Mouse (Mus musculus) telencephalon, adult 2 months (tissue): Measurements from ENCODE around the gene Zfp456.
"Not testable (repeated sequence)": the region's sequence is repeated elsewhere in the genome, so short reads cannot be mapped to it uniquely, and the experiment has no call there.

ENCODE experiments used
- DNase-seq: peaks from one replicate; pipeline ENCODE4 v3.0.0-alpha.2; 2011; ENCODE audit warnings: low read depth, low spot score

Zfp456 gene

GRCm38 (mm10) chr13:67375050-67375911 is at the start of gene Zfp456, which contains the start of gene Gm28041:
Gene Zfp456, minus strand, starts transcription at chr13:67375810.
Gene Gm28041, minus strand, starts transcription at chr13:67375733.
- peak; percentile 27 for DNase-seq

- DNase-seq, result not testable (repeated sequence)
Measured at GRCm38 (mm10) chr13:67422532-67422931, 46.9 kb upstream of the Zfp456 start.

- peak; percentile 31 for DNase-seq
Measured at GRCm38 (mm10) chr13:67421207-67421857, 45.7 kb upstream of the Zfp456 start, which contains the start of gene Zfp459. Gene Zfp459, minus strand, starts transcription at chr13:67421418.

- no peak for DNase-seq
Measured at GRCm38 (mm10) chr13:67420558-67421206, 45.1 kb upstream of the Zfp456 start.

GRCm38 (mm10) chr13:67416811-67417210 is 41.2 kb upstream of the Zfp456 start:
- DNase-seq, result no peak

GRCm38 (mm10) chr13:67415759-67416158 is 40.1 kb upstream of the Zfp456 start:
- DNase-seq, result no peak

- not testable (repeated sequence) for DNase-seq
Measured at GRCm38 (mm10) chr13:67413634-67414033, 38.0 kb upstream of the Zfp456 start.

- peak; percentile 55 for DNase-seq
Measured at GRCm38 (mm10) chr13:67399183-67399903, 23.7 kb upstream of the Zfp456 start, which contains the start of gene Zfp429. Gene Zfp429, minus strand, starts transcription at chr13:67399819.

GRCm38 (mm10) chr13:67376255-67376654 is 645 bp upstream of the Zfp456 start:
- DNase-seq, result not testable (repeated sequence)

GRCm38 (mm10) chr13:67360131-67360744 is 15.4 kb downstream of the Zfp456 start, which contains the start of the genes Gm28044 and Zfp953:
Gene Gm28044, minus strand, starts transcription at chr13:67360536.
Gene Zfp953, minus strand, starts transcription at chr13:67360605.
- peak; percentile 85 for DNase-seq

- DNase-seq, result no peak
Measured at GRCm38 (mm10) chr13:67351854-67352253, 23.8 kb downstream of the Zfp456 start.

GRCm38 (mm10) chr13:67343422-67343821 is 32.2 kb downstream of the Zfp456 start:
- no peak for DNase-seq

GRCm38 (mm10) chr13:67332877-67333276 is 42.7 kb downstream of the Zfp456 start:
- no peak for DNase-seq

- DNase-seq, result peak; percentile 92
Measured at GRCm38 (mm10) chr13:67332019-67332724, 43.4 kb downstream of the Zfp456 start, which contains the start of gene Zfp595. Gene Zfp595, minus strand, starts transcription at chr13:67332570.
